Mouse (Mus musculus) kidney, adult 2 months (tissue): ENCODE measurements at regions not wholly inside any gene's neighbourhood (a gene's known extent, or its start where the extent isn't known, plus 50 kb on each side); places are given as distances from the start of the nearest gene placed in this dataset.

Source experiments
- CTCF ChIP-seq: fragments of 200-500 bp; conservative IDR thresholded peaks from 2 replicates; pipeline ENCODE4 v1.5.1; 2011; ENCODE audit warnings: low read depth, mild to moderate bottlenecking, control low read depth, low read length, moderate library complexity, mixed read lengths; ENCODE audit not compliant: insufficient read depth, insufficient read length
- POLR2A ChIP-seq: fragments of 200-500 bp; IDR thresholded peaks from one replicate; pipeline ENCODE4 v1.6.1; 2011; ENCODE audit warnings: low read depth, low read length, control low read depth

DNA sequence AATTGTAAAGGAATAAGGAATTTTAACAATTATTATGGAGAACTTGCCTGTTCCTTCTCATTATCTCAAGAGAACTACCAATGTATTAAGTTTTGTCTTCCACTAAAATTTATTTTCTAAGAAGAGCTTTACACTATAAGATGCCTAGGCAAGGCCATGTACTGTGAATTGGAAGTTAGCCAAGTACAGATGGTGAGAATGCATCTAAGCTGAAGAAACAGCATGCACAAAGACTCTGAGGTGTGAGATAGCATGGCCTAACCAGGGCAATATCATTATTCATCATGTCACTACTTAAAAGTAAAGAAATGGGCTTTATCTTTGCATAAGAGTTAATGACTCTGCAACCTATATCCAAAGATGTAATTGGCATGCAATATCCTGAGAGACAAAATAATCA is 73.1 kb upstream of the Klhl1 start:
- TF ChIP-seq POLR2A (no peak), CTCF (no peak)
